Mouse (Mus musculus): ENCODE results near the gene Calml4. TPM values are rescaled to one million over a fixed set of nuclear protein-coding genes. Genes with fewer than 3 reads are reported as not detected.

Calml4 gene
- polyA plus RNA-seq, 1 experiment, result 0.06 TPM

GRCm38 (mm10) chr9:62854483-62854882 lies 3.4 kb upstream of the Calml4 start:
- TF ChIP-seq GATA1 (IDR thresholded peaks at IDR 0.05; ENCODE audit: low read length), result no peak

GRCm38 (mm10) chr9:62857216-62857615 lies 664 bp upstream of the Calml4 start:
- TF ChIP-seq GATA1 (IDR thresholded peaks at IDR 0.05; ENCODE audit: low read length), result no peak

GRCm38 (mm10) chr9:62858266-62859019 lies 563 bp downstream of the Calml4 start:
- no peak for TF ChIP-seq GATA1 (IDR thresholded peaks at IDR 0.05; ENCODE audit: low read length)

GRCm38 (mm10) chr9:62860866-62861265 lies 3.0 kb downstream of the Calml4 start:
- TF ChIP-seq GATA1 (IDR thresholded peaks at IDR 0.05; ENCODE audit: low read length), result no peak

DNA sequence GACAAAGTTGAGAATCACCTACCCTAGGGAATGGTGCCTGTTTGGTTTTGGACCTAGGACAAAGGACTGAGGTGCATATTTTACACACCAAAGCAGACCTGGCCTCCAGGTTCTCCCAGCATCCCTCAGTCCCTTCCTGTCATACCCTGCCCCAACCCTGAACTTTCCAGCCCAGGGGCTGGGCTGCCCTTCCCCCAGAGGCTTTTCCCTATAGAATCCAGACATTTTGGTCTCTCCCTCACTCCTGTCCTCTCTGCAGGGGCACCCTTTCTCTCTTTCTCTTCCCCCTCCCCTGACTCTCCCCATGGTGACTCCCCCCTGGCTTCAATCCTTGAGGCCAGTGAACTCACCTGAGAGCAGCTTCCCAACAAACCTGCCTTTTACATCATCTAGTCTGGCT lies 12.8 kb downstream of the Calml4 start:
- TF ChIP-seq GATA1 (IDR thresholded peaks at IDR 0.05; ENCODE audit: low read length), result no peak

- TF ChIP-seq GATA1 (IDR thresholded peaks at IDR 0.05; ENCODE audit: low read length), result no peak
Observed at GRCm38 (mm10) chr9:62876966-62877616, 19.2 kb downstream of the Calml4 start.

DNA sequence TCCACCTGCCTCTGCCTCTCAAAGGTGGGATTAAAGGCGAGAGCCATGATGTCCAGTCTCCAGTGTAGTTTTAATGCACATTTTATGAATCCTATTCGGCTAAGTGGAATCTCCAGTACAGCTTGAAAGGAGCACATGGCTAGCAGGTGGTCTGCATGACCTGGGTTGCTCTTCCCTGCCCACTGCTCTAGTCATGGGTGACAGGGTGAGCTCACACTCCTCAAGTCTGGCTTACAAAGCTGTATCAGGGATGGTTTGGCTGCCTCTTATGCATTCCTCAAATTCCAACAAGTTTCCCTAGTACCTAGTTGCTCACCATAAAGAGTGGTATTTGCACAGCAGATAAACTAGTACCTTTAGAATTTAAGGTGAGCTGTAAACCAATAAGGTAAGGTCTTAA lies 19.9 kb downstream of the Calml4 start:
- no peak for TF ChIP-seq GATA1 (IDR thresholded peaks at IDR 0.05; ENCODE audit: low read length)

DNA sequence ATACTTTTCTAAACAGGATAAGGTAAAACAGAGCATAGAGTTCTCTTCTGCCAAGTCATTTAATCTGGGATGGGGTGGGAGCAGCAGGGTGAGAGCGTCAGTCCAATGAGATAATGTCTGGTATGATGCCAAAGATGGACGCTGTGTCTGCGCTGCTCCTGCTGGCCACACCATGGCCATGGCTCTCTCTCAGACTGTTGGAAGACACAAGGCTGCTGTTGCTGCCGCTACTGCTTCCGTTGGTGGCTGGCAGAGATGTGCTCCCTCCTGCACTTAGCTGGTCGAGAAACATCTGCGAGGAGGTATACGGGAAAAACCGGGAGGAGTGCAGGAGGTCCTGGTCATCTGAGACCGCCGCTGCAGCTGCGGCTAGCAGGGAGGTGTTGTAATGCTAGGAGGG lies 24.0 kb downstream of the Calml4 start:
- no peak for TF ChIP-seq GATA1 (IDR thresholded peaks at IDR 0.05; ENCODE audit: low read length)

DNA sequence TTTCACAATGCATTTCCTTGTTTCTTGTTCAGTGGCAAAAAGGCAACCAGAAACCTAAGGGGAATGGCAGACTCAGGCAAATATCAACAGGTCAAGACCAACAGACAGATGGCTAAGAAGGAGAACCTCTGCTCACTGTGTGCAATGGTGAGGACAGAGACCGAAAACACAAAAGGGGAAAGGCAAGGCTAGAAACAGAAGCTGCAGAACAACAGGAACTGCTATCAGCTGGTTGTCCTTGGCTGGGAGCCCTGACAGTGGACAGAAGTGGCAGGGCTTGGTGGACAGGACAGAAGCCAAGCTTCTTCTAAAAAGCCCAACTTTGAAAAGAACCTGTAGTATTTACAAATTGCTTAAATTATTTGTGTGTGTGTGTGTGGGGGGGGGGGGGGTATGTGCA lies 36.6 kb downstream of the Calml4 start:
- TF ChIP-seq GATA1 (IDR thresholded peaks at IDR 0.05; ENCODE audit: low read length), result no peak

GRCm38 (mm10) chr9:62901736-62902135 lies 43.9 kb downstream of the Calml4 start:
- TF ChIP-seq GATA1 (IDR thresholded peaks at IDR 0.05; ENCODE audit: low read length), result no peak

- TF ChIP-seq GATA1 (IDR thresholded peaks at IDR 0.05; ENCODE audit: low read length), result no peak
Observed at GRCm38 (mm10) chr9:62903841-62904240, 46.0 kb downstream of the Calml4 start.

- TF ChIP-seq GATA1 (IDR thresholded peaks at IDR 0.05; ENCODE audit: low read length), result no peak
Observed at GRCm38 (mm10) chr9:62905039-62905438, 47.2 kb downstream of the Calml4 start.

- no peak for TF ChIP-seq GATA1 (IDR thresholded peaks at IDR 0.05; ENCODE audit: low read length)
Observed at GRCm38 (mm10) chr9:62913390-62914069, 55.6 kb downstream of the Calml4 start.

DNA sequence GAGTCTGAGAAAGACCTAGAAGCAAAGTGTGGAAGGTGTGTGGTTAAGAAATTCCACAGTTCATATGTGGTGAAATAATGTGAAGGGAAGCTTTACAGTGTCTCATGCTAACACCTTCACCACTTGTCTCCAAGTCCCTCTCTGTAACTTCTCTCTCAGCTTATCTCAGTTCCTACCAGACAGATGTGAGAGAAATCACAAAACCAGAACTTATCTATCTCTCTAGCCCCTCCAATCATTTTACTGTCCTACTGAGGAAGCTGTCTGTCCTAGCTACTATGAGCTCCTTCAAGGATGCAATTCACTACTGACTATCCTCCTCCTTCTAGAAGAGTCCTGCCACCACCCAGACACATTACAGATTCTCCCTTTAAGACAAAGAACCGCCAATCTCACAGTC lies 59.2 kb downstream of the Calml4 start:
- TF ChIP-seq GATA1 (IDR thresholded peaks at IDR 0.05; ENCODE audit: low read length), result peak; percentile 34

- TF ChIP-seq GATA1 (IDR thresholded peaks at IDR 0.05; ENCODE audit: low read length), result no peak
Observed at GRCm38 (mm10) chr9:62920877-62921276, 63.0 kb downstream of the Calml4 start.

DNA sequence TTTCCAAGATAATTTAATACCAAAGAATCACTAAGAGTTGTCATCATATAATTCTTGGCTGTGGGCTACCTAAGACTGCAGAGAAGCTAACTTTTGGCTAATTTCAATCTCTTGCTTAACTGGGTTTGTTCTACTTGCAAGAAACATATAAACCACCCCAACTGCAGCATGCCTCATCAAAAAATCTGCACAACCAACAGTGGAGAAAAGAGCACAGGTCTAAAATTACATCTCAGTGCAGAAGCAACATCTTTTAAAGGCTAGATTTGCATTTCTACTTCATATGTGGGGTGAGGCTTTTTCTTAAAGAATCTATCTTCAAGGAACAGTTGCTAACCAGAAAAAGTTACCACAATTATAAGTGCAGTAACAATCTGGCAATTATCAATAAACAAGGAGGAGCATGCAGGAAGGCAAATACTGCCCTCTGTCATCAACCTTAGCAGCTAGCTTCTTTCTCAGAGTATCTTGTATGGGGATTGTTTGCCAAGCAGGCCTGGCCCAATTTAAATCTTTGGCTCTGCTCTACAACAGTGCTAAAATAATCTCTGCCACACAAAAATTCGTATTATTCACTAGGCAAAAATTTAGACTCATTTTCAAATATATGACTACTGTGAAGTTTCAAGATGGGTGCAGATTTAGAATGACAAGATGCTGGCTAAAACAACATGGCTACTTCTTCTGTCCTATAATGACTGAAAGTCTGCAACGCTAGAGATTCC lies 67.2 kb downstream of the Calml4 start:
- TF ChIP-seq GATA1 (IDR thresholded peaks at IDR 0.05; ENCODE audit: low read length), result no peak

Other genes starting within 250 kb of the Calml4 start
- not detected in 2 replicates for gene Itga11, start 180.3 kb upstream of the Calml4 start, polyA plus RNA-seq (2012)
- gene Fem1b, start 46.1 kb upstream of the Calml4 start, polyA plus RNA-seq (2012), result 17.4 and 17.7 TPM in 2 replicates
- gene Cln6, start 19.3 kb upstream of the Calml4 start, polyA plus RNA-seq (2012), result 38.3 and 46.5 TPM in 2 replicates
- 0.90 and 0.97 TPM in 2 replicates for gene Pias1, start 129.8 kb downstream of the Calml4 start, polyA plus RNA-seq (2012)

Measured in G1E-ER4 (cell line).